Mouse (Mus musculus) kidney, embryonic 15.5 days (tissue): ENCODE data around the gene Olfr483. TPM values are rescaled to one million over a fixed set of nuclear protein-coding genes. Genes with fewer than 3 reads are reported as not detected.

Source experiments
- ATAC-seq: fragments of 200-750 bp; cut with Nextera tagmentation; replicated peaks from 2 replicates; pipeline ENCODE4 v1.8.0; 2017; ENCODE audit warnings: moderate TSS enrichment; ENCODE audit not compliant: low FRiP score
- H3K27ac ChIP-seq: fragments of 300-500 bp; sonication (generic); 2 replicates; pipeline ENCODE4 v1.5.1; 2015; ENCODE audit warnings: mild to moderate bottlenecking, inconsistent platforms
- H3K27me3 ChIP-seq: fragments of 300-500 bp; sonication (generic); 2 replicates; pipeline ENCODE4 v1.6.1; 2015; ENCODE audit warnings: inconsistent platforms
- H3K36me3 ChIP-seq: fragments of 300-500 bp; sonication (generic); 2 replicates; pipeline ENCODE4 v1.6.1; 2015; ENCODE audit warnings: inconsistent platforms
- H3K4me1 ChIP-seq: fragments of 300-500 bp; sonication (generic); 2 replicates; pipeline ENCODE4 v1.6.1; 2015; ENCODE audit warnings: inconsistent platforms
- H3K4me2 ChIP-seq: fragments of 300-500 bp; sonication (generic); 2 replicates; pipeline ENCODE4 v1.6.1; 2015; ENCODE audit warnings: moderate library complexity, mild to moderate bottlenecking, inconsistent platforms
- H3K4me3 ChIP-seq: fragments of 300-500 bp; sonication (generic); replicated peaks from 2 replicates; pipeline ENCODE4 v1.5.1; 2015; ENCODE audit warnings: mild to moderate bottlenecking, inconsistent platforms
- H3K9ac ChIP-seq: fragments of 300-500 bp; sonication (generic); 2 replicates; pipeline ENCODE4 v1.6.1; 2015; ENCODE audit warnings: mild to moderate bottlenecking, inconsistent platforms
- H3K9me3 ChIP-seq: fragments of 300-500 bp; sonication (generic); replicated peaks from 2 replicates; pipeline ENCODE4 v1.6.1; 2016; ENCODE audit warnings: inconsistent platforms
- WGBS: fragments of 180-500 bp; shearing (Covaris S2); methylation state at CpG from one replicate; pipeline ENCODE4 v1.1.7; 2015; ENCODE audit warnings: mixed read lengths; 5-methylcytosine and 5-hydroxymethylcytosine counted together
- polyA plus RNA-seq: library from polyadenylated mRNA; unstranded; fragments of >200 nt; fragmentation: Nextera tagmentation; extraction: Ambion mirVana; gene quantifications from 2 replicates; pipeline ENCODE4 v1.2.1, GENCODE M21; 2015

The Olfr483 gene
- not detected in 2 replicates for polyA plus RNA-seq

DNA sequence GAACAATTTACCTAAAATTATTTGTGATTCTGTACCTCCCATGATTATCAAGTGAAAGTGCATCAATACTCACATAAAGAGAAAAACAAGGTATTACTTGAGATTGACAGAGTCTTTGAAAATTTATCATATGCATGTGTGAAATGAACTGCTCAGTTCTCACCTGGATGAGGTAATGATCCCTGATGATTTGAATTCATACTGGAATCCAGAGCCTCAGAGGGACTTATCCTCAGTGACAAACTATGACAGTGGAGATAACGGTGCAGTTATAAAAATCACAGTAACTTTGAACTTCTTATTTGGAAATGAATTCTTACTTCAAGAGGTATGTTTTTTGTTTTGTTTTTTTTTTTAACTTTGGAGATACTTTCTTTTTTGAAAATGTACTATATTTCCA is at the start of gene Olfr483:
TSS of gene Olfr483 (plus strand) at position 301 of the 400 bp plus-strand sequence.
- WGBS: 91% methylated on average over 1 of the region's 1 CpGs
- H3K4me2 ChIP-seq: no peak within 1 kb of the TSS
- H3K27me3 ChIP-seq: no peaks in the 10 kb centered on the region
- H3K9ac ChIP-seq: no peak within 1 kb of the TSS
- ATAC-seq: no peak
- H3K9me3 ChIP-seq: no peaks in the 10 kb centered on the region
- no peaks in the 10 kb centered on the region for H3K36me3 ChIP-seq
- H3K4me3 ChIP-seq: no peak within 1 kb of the TSS
- H3K27ac ChIP-seq: no peak within 1 kb of the TSS
- H3K4me1 ChIP-seq: no peaks in the 10 kb centered on the region

DNA sequence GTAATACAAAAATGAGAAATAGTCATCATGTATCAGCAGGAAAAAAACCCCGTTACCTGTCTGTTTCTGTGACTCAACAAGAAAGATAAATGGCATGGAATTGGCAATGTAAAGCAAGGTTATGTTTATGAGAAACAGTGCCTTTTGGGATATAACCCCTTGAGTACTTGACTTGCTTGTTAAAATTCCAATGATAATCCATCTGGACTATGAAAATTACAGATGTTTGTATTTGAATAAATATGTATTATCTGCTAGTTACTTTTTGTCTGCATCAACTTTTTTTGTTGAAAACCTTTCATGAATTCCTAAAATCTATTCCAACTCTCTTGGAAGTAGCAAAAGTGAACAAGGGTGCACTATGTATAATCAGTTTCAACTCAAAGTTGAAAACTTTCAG is 33.4 kb upstream of the Olfr483 start, which contains the start of gene Olfr480:
TSS of gene Olfr480 (minus strand) at position 101 of the 400 bp plus-strand sequence.
- no peak within 1 kb of the TSS for H3K4me2 ChIP-seq
- no peaks in the 10 kb centered on the region for H3K27me3 ChIP-seq
- H3K36me3 ChIP-seq: no peaks in the 10 kb centered on the region
- no peak for ATAC-seq
- H3K4me3 ChIP-seq: no peak within 1 kb of the TSS
- no peak within 1 kb of the TSS for H3K27ac ChIP-seq
- H3K9ac ChIP-seq: no peak within 1 kb of the TSS
- H3K4me1 ChIP-seq: no peaks in the 10 kb centered on the region
- WGBS: 85% methylated on average over 1 of the region's 1 CpGs
- no peaks in the 10 kb centered on the region for H3K9me3 ChIP-seq

DNA sequence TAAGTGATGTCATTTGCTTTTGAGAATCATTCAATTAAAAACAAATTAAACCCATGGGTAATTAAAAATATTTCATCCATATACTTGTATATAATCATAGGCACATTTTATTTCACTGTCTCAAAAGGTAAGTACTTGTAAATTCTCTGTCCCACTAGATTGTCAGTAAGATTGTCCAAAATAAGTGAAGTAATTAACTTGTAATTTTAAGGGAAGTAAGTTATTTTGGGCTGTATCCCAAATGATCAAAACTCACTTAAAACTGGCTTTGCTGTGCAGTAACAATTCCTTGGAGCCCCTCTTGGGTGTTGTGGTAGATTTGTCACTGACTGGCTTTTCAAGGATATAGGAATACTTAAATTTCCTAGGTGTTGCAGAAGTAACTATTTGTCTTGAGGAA is 21.1 kb upstream of the Olfr483 start, which contains the start of gene Olfr481:
TSS of gene Olfr481 (plus strand) at position 301 of the 400 bp plus-strand sequence.
- Histone ChIP-seq H3K9me3 (no peaks in the 10 kb centered on the region), H3K27me3 (no peaks in the 10 kb centered on the region), H3K4me1 (no peaks in the 10 kb centered on the region), H3K27ac (no peak within 1 kb of the TSS), H3K9ac (no peak within 1 kb of the TSS), H3K4me3 (no peak within 1 kb of the TSS), H3K36me3 (no peaks in the 10 kb centered on the region), H3K4me2 (no peak within 1 kb of the TSS)
- no peak for ATAC-seq

DNA sequence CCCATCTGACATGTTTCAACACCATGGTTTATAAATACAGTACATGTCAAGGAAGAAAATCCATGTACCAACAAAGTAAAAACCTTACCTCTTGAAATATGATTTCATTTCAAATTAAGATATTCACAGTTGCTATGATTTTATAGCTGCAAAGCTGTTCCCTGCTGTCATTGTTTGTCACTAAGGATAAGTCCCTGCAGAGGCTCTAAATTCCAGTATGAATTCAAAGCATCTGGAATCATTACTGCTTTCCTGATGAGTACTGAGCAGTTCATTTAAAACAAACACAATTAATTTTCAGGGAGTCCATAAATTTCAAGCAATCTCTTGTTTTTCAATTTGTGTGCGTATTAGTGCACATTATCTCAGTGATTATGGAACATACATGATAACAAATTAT is 3.2 kb upstream of the Olfr483 start, which contains the start of gene Olfr482:
TSS of gene Olfr482 (minus strand) at position 101 of the 400 bp plus-strand sequence.
- H3K36me3 ChIP-seq: no peaks in the 10 kb centered on the region
- no peak within 1 kb of the TSS for H3K9ac ChIP-seq
- no peaks in the 10 kb centered on the region for H3K9me3 ChIP-seq
- 75% methylated on average over 1 of the region's 1 CpGs for WGBS
- no peak within 1 kb of the TSS for H3K4me2 ChIP-seq
- no peak for ATAC-seq
- no peak within 1 kb of the TSS for H3K27ac ChIP-seq
- H3K4me1 ChIP-seq: no peaks in the 10 kb centered on the region
- no peaks in the 10 kb centered on the region for H3K27me3 ChIP-seq
- H3K4me3 ChIP-seq: no peak within 1 kb of the TSS

DNA sequence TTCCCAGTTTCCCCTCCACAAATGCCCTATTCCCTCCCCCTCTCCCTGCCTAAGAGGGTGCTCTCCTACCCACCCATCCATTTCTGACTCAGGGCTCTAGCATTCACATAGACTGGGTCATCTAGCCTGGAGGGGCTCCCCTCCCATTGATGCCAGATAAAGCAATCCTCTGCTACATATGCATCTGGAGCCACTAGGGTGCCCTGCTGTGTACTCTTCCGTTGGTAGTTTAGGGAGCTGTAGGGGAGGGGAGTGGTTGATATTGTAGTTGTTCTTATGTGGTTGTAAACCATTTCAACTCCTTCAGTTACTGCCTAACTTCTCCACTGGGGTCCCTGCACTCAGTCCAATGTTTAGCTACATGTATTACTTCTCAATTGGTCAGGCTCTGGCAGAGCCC is 20.0 kb downstream of the Olfr483 start:
- no peaks in the 10 kb centered on the region for H3K27me3 ChIP-seq
- no peaks in the 10 kb centered on the region for H3K36me3 ChIP-seq
- H3K27ac ChIP-seq: no peak overlapping the region
- ATAC-seq: no peak
- H3K9ac ChIP-seq: no peak overlapping the region
- no peaks in the 10 kb centered on the region for H3K9me3 ChIP-seq
- no peaks in the 10 kb centered on the region for H3K4me1 ChIP-seq
- WGBS: 13% methylated on average over 1 of the region's 1 CpGs
- H3K4me3 ChIP-seq: no peak overlapping the region
- H3K4me2 ChIP-seq: no peak overlapping the region

DNA sequence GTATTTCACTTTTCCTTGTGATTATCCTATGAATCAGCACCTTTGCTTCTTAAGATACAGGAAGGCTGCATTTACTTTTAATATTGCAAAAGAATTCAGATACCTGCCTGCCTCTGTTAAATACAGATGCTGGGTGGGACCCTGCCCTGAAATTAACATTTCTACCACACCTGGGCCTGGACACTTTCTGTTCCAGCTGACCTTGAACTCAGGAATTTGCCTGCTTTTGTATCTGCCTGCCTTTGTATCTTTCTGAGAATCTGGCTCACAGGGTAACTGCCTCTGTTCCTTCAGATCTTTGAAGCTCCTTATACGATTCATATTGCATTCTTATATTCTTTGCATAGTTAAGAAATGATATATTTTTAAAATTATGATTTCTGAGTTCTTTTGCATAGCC is 20.8 kb downstream of the Olfr483 start:
- no peaks in the 10 kb centered on the region for H3K36me3 ChIP-seq
- H3K4me3 ChIP-seq: no peak overlapping the region
- no peak overlapping the region for H3K9ac ChIP-seq
- H3K4me2 ChIP-seq: no peak overlapping the region
- H3K27me3 ChIP-seq: no peaks in the 10 kb centered on the region
- no peak for ATAC-seq
- WGBS: 69% methylated on average over 1 of the region's 1 CpGs
- H3K4me1 ChIP-seq: no peaks in the 10 kb centered on the region
- no peak overlapping the region for H3K27ac ChIP-seq
- H3K9me3 ChIP-seq: no peaks in the 10 kb centered on the region

DNA sequence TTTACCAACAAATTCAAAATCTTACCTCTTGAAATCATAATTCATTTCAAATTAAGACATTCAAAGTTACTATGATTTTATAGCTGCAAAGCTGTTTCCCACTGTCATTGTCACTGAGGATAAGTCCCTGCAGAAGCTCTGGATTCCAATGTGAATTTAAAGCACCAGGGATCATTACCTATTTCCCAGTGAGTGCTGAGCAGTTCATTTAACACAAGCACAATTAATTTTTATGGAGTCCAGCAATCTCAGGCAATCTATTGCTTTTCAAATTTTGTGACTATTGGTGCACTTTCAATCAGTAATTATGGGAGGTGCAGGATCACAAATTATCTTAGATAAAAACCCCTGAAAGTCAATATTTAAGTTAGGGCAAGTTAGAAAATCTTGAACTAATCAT is 26.7 kb downstream of the Olfr483 start, which contains the start of gene Olfr484:
TSS of gene Olfr484 (minus strand) at position 101 of the 400 bp plus-strand sequence.
- no peak within 1 kb of the TSS for H3K27ac ChIP-seq
- H3K9me3 ChIP-seq: no peaks in the 10 kb centered on the region
- ATAC-seq: no peak

More for the DNA sequence above, 26.7 kb downstream of the Olfr483 start, which contains the start of gene Olfr484:
- H3K4me3 ChIP-seq: no peak within 1 kb of the TSS
- H3K27me3 ChIP-seq: no peaks in the 10 kb centered on the region
- no peak within 1 kb of the TSS for H3K4me2 ChIP-seq
- no peak within 1 kb of the TSS for H3K9ac ChIP-seq
- H3K4me1 ChIP-seq: no peaks in the 10 kb centered on the region
- no peaks in the 10 kb centered on the region for H3K36me3 ChIP-seq

Other genes starting within 250 kb of the Olfr483 start
- gene Olfr472, start 202.9 kb upstream of the Olfr483 start, polyA plus RNA-seq: 0.04 TPM in 1 of 2 replicates, not detected in the other
- gene Olfr473, start 170.4 kb upstream of the Olfr483 start, polyA plus RNA-seq: not detected in 2 replicates
- not detected in 2 replicates for gene Olfr474, start 146.2 kb upstream of the Olfr483 start, polyA plus RNA-seq
- gene Olfr476, start 136.0 kb upstream of the Olfr483 start, polyA plus RNA-seq: not detected in 2 replicates
- not detected in 2 replicates for gene Olfr477, start 114.2 kb upstream of the Olfr483 start, polyA plus RNA-seq
- gene Olfr478, start 66.9 kb upstream of the Olfr483 start, polyA plus RNA-seq: not detected in 2 replicates
- gene Olfr479, start 50.2 kb upstream of the Olfr483 start, polyA plus RNA-seq: not detected in 2 replicates
- not detected in 2 replicates for gene Olfr480, start 33.5 kb upstream of the Olfr483 start, polyA plus RNA-seq
- gene Olfr481, start 21.0 kb upstream of the Olfr483 start, polyA plus RNA-seq: not detected in 2 replicates
- 0.06 TPM in 1 of 2 replicates, not detected in the other for gene Olfr482, start 3.3 kb upstream of the Olfr483 start, polyA plus RNA-seq
- not detected in 2 replicates for gene Olfr484, start 26.6 kb downstream of the Olfr483 start, polyA plus RNA-seq
- gene Olfr485, start 59.0 kb downstream of the Olfr483 start, polyA plus RNA-seq: not detected in 2 replicates
- gene Olfr486, start 71.9 kb downstream of the Olfr483 start, polyA plus RNA-seq: not detected in 2 replicates
- not detected in 2 replicates for gene Olfr487, start 113.8 kb downstream of the Olfr483 start, polyA plus RNA-seq
- gene Olfr488, start 157.5 kb downstream of the Olfr483 start, polyA plus RNA-seq: not detected in 2 replicates
- gene Olfr490, start 188.1 kb downstream of the Olfr483 start, polyA plus RNA-seq: not detected in 2 replicates
- not detected in 2 replicates for gene Olfr491, start 212.6 kb downstream of the Olfr483 start, polyA plus RNA-seq
- not detected in 2 replicates for gene Olfr492, start 222.8 kb downstream of the Olfr483 start, polyA plus RNA-seq
- gene Olfr493, start 246.1 kb downstream of the Olfr483 start, polyA plus RNA-seq: not detected in 2 replicates